Mouse (Mus musculus): ENCODE results near the gene Fam166b. TPM values are rescaled to one million over a fixed set of nuclear protein-coding genes. Genes with fewer than 3 reads are reported as not detected.

The Fam166b gene
- 2.2 and 2.9 TPM in 2 replicates for polyA plus RNA-seq (2012; rRNA removed)

GRCm38 (mm10) chr4:43428946-43429345, at the start of gene Fam166b:
TSS of gene Fam166b (minus strand) at chr4:43429134.

GRCm38 (mm10) chr4:43454041-43454836, 25.3 kb upstream of the Fam166b start, which contains the start of gene Cd72:
TSS of gene Cd72 (minus strand) at chr4:43454628.

GRCm38 (mm10) chr4:43441639-43442038, 12.7 kb upstream of the Fam166b start, which contains the start of gene Tesk1:
TSS of gene Tesk1 (plus strand) at chr4:43441939.

GRCm38 (mm10) chr4:43381408-43382154, 47.4 kb downstream of the Fam166b start, which contains the start of gene Rusc2:
TSS of gene Rusc2 (plus strand) at chr4:43381979.

Other genes with a start within 250 kb of the Fam166b start
- 1.2 and 1.4 TPM in 2 replicates for gene Atp8b5, start 162.0 kb downstream of the Fam166b start, polyA plus RNA-seq (2012; rRNA removed)
- gene Rusc2, start 47.2 kb downstream of the Fam166b start, polyA plus RNA-seq (2012; rRNA removed) = 49.6 and 65.2 TPM in 2 replicates
- gene Tesk1, start 12.8 kb upstream of the Fam166b start, polyA plus RNA-seq (2012; rRNA removed) = 71.9 and 81.1 TPM in 2 replicates
- 0.18 and 0.72 TPM in 2 replicates for gene Cd72, start 25.5 kb upstream of the Fam166b start, polyA plus RNA-seq (2012; rRNA removed)
- gene Sit1, start 54.6 kb upstream of the Fam166b start, polyA plus RNA-seq (2012; rRNA removed) = 0.09 and 0.19 TPM in 2 replicates
- gene Ccdc107, start 63.8 kb upstream of the Fam166b start, polyA plus RNA-seq (2012; rRNA removed) = 101 and 113 TPM in 2 replicates
- 10.2 and 13.0 TPM in 2 replicates for gene Arhgef39, start 70.6 kb upstream of the Fam166b start, polyA plus RNA-seq (2012; rRNA removed)
- gene Car9, start 77.8 kb upstream of the Fam166b start, polyA plus RNA-seq (2012; rRNA removed) = 0.35 and 0.60 TPM in 2 replicates
- 9.1 and 53.0 TPM in 2 replicates for gene Tpm2, start 94.6 kb upstream of the Fam166b start, polyA plus RNA-seq (2012; rRNA removed)
- 54.1 and 62.0 TPM in 2 replicates for gene Creb3, start 133.2 kb upstream of the Fam166b start, polyA plus RNA-seq (2012; rRNA removed)
- gene Tln1, start 133.6 kb upstream of the Fam166b start, polyA plus RNA-seq (2012; rRNA removed) = 55.2 and 59.4 TPM in 2 replicates
- 34.5 and 36.5 TPM in 2 replicates for gene Rgp1, start 149.6 kb upstream of the Fam166b start, polyA plus RNA-seq (2012; rRNA removed)
- gene Gba2, start 149.7 kb upstream of the Fam166b start, polyA plus RNA-seq (2012; rRNA removed) = 94.5 and 96.8 TPM in 2 replicates
- not detected in 2 replicates for gene Msmp, start 155.4 kb upstream of the Fam166b start, polyA plus RNA-seq (2012; rRNA removed)
- gene Npr2, start 202.8 kb upstream of the Fam166b start, polyA plus RNA-seq (2012; rRNA removed) = 71.9 and 77.8 TPM in 2 replicates
- 6.9 and 7.0 TPM in 2 replicates for gene Spag8, start 224.5 kb upstream of the Fam166b start, polyA plus RNA-seq (2012; rRNA removed)
- 45.5 and 47.2 TPM in 2 replicates for gene Hint2, start 227.3 kb upstream of the Fam166b start, polyA plus RNA-seq (2012; rRNA removed)
- gene Tmem8b, start 239.8 kb upstream of the Fam166b start, polyA plus RNA-seq (2012; rRNA removed) = 18.2 and 24.2 TPM in 2 replicates
- gene Fam221b, start 240.0 kb upstream of the Fam166b start, polyA plus RNA-seq (2012; rRNA removed) = 0.30 and 0.33 TPM in 2 replicates